Mouse (Mus musculus): ENCODE data around the gene Ddx25. TPM values are rescaled to one million over a fixed set of nuclear protein-coding genes. Genes with fewer than 3 reads are reported as not detected.

Gene Ddx25
- polyA plus RNA-seq, 2 experiments = 2.3 to 3.0 TPM

GRCm38 (mm10) chr9:35522241-35522640 is 36.1 kb downstream of the Ddx25 start:
- WGBS = 50% methylated on average over 2 of the region's 2 CpGs
- Histone ChIP-seq H3K9me3 (ENCODE audit: control insufficient read depth, low read length) (no peaks in the 10 kb centered on the region), H3K4me2 (replicated peaks; ENCODE audit: low read depth, low read length, severe bottlenecking) (no peak overlapping the region), H3K27me3 (ENCODE audit: control insufficient read depth, insufficient read depth, low read length) (no peaks in the 10 kb centered on the region), H3K9ac (ENCODE audit: low read depth, low read length, severe bottlenecking) (no peak overlapping the region), H3K36me3 (ENCODE audit: control insufficient read depth, insufficient read depth, low read length) (no peaks in the 10 kb centered on the region), H3K27ac (replicated peaks; ENCODE audit: low read depth, low read length) (peak overlapping the region; percentile 85; the same call in 1 of the 2 replicates), H3K4me3 (replicated peaks; ENCODE audit: low read length) (no peak overlapping the region), H3K4me1 (ENCODE audit: control insufficient read depth, insufficient read depth, low read length) (peaks cover 35% of the 10 kb centered on the region)
- DNase-seq (ENCODE audit: low spot score) (no peak), ATAC-seq (ENCODE audit: low FRiP score, low read depth) (no peak)
- TF ChIP-seq POLR2A (IDR thresholded peaks at IDR 0.05; ENCODE audit: borderline replicate concordance, extremely low read depth, insufficient read depth, insufficient read length) = no peak

- WGBS = 65% methylated on average over 6 of the region's 6 CpGs
- peak overlapping the region; percentile 26; the same call in 1 of the 2 replicates for H3K27ac ChIP-seq (replicated peaks; ENCODE audit: low read depth, low read length)
These were observed 37.5 kb downstream of the Ddx25 start for GRCm38 (mm10) chr9:35520631-35521348.

GRCm38 (mm10) chr9:35518169-35518568 is 40.2 kb downstream of the Ddx25 start, which contains the start of gene Gm1113:
Gene Gm1113 (minus strand): TSS chr9:35518269.
- H3K4me1 ChIP-seq (ENCODE audit: control insufficient read depth, insufficient read depth, low read length) = peaks cover 22% of the 10 kb centered on the region
- H3K27me3 ChIP-seq (ENCODE audit: control insufficient read depth, insufficient read depth, low read length) = no peaks in the 10 kb centered on the region
- no peaks in the 10 kb centered on the region for H3K9me3 ChIP-seq (ENCODE audit: control insufficient read depth, low read length)
- H3K27ac ChIP-seq (replicated peaks; ENCODE audit: low read depth, low read length) = no peak within 1 kb of the TSS
- H3K4me3 ChIP-seq (replicated peaks; ENCODE audit: low read length) = no peak within 1 kb of the TSS
- no peak within 1 kb of the TSS for H3K9ac ChIP-seq (ENCODE audit: low read depth, low read length, severe bottlenecking)
- H3K36me3 ChIP-seq (ENCODE audit: control insufficient read depth, insufficient read depth, low read length) = no peaks in the 10 kb centered on the region
- no peak for DNase-seq (ENCODE audit: low spot score)
- TF ChIP-seq POLR2A (IDR thresholded peaks at IDR 0.05; ENCODE audit: borderline replicate concordance, extremely low read depth, insufficient read depth, insufficient read length) = no peak
- ATAC-seq (ENCODE audit: low FRiP score, low read depth) = no peak
- WGBS = 79% methylated on average over 3 of the region's 3 CpGs
- no peak within 1 kb of the TSS for H3K4me2 ChIP-seq (replicated peaks; ENCODE audit: low read depth, low read length, severe bottlenecking)

More at GRCm38 (mm10) chr9:35520631-35521348, 37.5 kb downstream of the Ddx25 start:
- H3K36me3 ChIP-seq (ENCODE audit: control insufficient read depth, insufficient read depth, low read length) = no peaks in the 10 kb centered on the region
- DNase-seq (ENCODE audit: low spot score) = no peak
- H3K9me3 ChIP-seq (ENCODE audit: control insufficient read depth, low read length) = no peaks in the 10 kb centered on the region
- ATAC-seq (ENCODE audit: low FRiP score, low read depth) = no peak
- no peak overlapping the region for H3K9ac ChIP-seq (ENCODE audit: low read depth, low read length, severe bottlenecking)
- no peak overlapping the region for H3K4me3 ChIP-seq (replicated peaks; ENCODE audit: low read length)
- H3K27me3 ChIP-seq (ENCODE audit: control insufficient read depth, insufficient read depth, low read length) = no peaks in the 10 kb centered on the region
- H3K4me2 ChIP-seq (replicated peaks; ENCODE audit: low read depth, low read length, severe bottlenecking) = no peak overlapping the region
- peaks cover 35% of the 10 kb centered on the region for H3K4me1 ChIP-seq (ENCODE audit: control insufficient read depth, insufficient read depth, low read length)
- no peak for TF ChIP-seq POLR2A (IDR thresholded peaks at IDR 0.05; ENCODE audit: borderline replicate concordance, extremely low read depth, insufficient read depth, insufficient read length)

- Histone ChIP-seq H3K36me3 (ENCODE audit: control insufficient read depth, insufficient read depth, low read length) (no peaks in the 10 kb centered on the region), H3K9ac (ENCODE audit: low read depth, low read length, severe bottlenecking) (no peak overlapping the region), H3K27ac (replicated peaks; ENCODE audit: low read depth, low read length) (no peak overlapping the region), H3K4me3 (replicated peaks; ENCODE audit: low read length) (no peak overlapping the region), H3K4me1 (ENCODE audit: control insufficient read depth, insufficient read depth, low read length) (peaks cover 10% of the 10 kb centered on the region), H3K9me3 (ENCODE audit: control insufficient read depth, low read length) (no peaks in the 10 kb centered on the region), H3K27me3 (ENCODE audit: control insufficient read depth, insufficient read depth, low read length) (no peaks in the 10 kb centered on the region), H3K4me2 (replicated peaks; ENCODE audit: low read depth, low read length, severe bottlenecking) (no peak overlapping the region)
- ATAC-seq (ENCODE audit: low FRiP score, low read depth) = no peak
- 91% methylated on average over 15 of the region's 16 CpGs for WGBS
- no peak for TF ChIP-seq POLR2A (IDR thresholded peaks at IDR 0.05; ENCODE audit: borderline replicate concordance, extremely low read depth, insufficient read depth, insufficient read length)
- no peak for DNase-seq (ENCODE audit: low spot score)
These were observed 41.6 kb downstream of the Ddx25 start for GRCm38 (mm10) chr9:35516711-35517110.

GRCm38 (mm10) chr9:35516182-35516581 is 42.1 kb downstream of the Ddx25 start:
- WGBS = 86% methylated on average over 5 of the region's 5 CpGs
- Histone ChIP-seq H3K4me2 (replicated peaks; ENCODE audit: low read depth, low read length, severe bottlenecking) (no peak overlapping the region), H3K36me3 (ENCODE audit: control insufficient read depth, insufficient read depth, low read length) (no peaks in the 10 kb centered on the region), H3K27ac (replicated peaks; ENCODE audit: low read depth, low read length) (no peak overlapping the region), H3K27me3 (ENCODE audit: control insufficient read depth, insufficient read depth, low read length) (no peaks in the 10 kb centered on the region), H3K9me3 (ENCODE audit: control insufficient read depth, low read length) (no peaks in the 10 kb centered on the region), H3K4me1 (ENCODE audit: control insufficient read depth, insufficient read depth, low read length) (peaks cover 6% of the 10 kb centered on the region), H3K4me3 (replicated peaks; ENCODE audit: low read length) (no peak overlapping the region), H3K9ac (ENCODE audit: low read depth, low read length, severe bottlenecking) (no peak overlapping the region)
- no peak for TF ChIP-seq POLR2A (IDR thresholded peaks at IDR 0.05; ENCODE audit: borderline replicate concordance, extremely low read depth, insufficient read depth, insufficient read length)
- DNase-seq (ENCODE audit: low spot score) (no peak), ATAC-seq (ENCODE audit: low FRiP score, low read depth) (no peak)
